In genomic region chr12:8320084-8320713, GRCm38 (mm10) we compare ENCODE assay signal across 8 mouse cellular contexts. TPM values are rescaled to one million over a fixed set of nuclear protein-coding genes. Genes with fewer than 3 reads are reported as not detected.
DNase-seq lines count a peak whose midpoint lies in the region; ATAC-seq and TF ChIP-seq lines count a peak whose summit lies in the region.

No protein-coding gene starts in this region.

- H3K79me2 ChIP-seq in CH12.LX (replicated peaks; ENCODE audit: control insufficient read depth, extremely low read depth, insufficient read depth, poor library complexity, severe bottlenecking), result no peaks in the 10 kb centered on the region

- no peak overlapping the region for H3K4me2 ChIP-seq in CH12.LX (ENCODE audit: insufficient read depth, low read depth, poor library complexity, severe bottlenecking)
- H3K4me2 ChIP-seq in lung, embryonic 16.5 days (ENCODE audit: low read depth, low read length), result no peak overlapping the region

- in situ Hi-C loops in CH12.LX (cut with MboI; ENCODE audit: low pct_ligation_motif_present, low pct_unique_long_range_greater_than_20kb, low sequenced_read_pairs), result loop anchor here (5.0 to 25.0 kb wide), 2 partner anchors 182 to 692 kb away; partner anchors contain the start of gene Rhob

- TF ChIP-seq RAD21 in CH12.LX (IDR thresholded peaks at IDR 0.05; ENCODE audit: low read depth, low read length), result peak; percentile 86

- DNase-seq in CH12.LX (ENCODE audit: extremely low read depth), result peak; percentile 60
- peak; percentile 87 to 90 for DNase-seq in heart, postnatal 36 days
- DNase-seq in layer of hippocampus, adult 18-20 months (ENCODE audit: low spot score in 2 of 2), result peak; percentile 75 to 92
- peak; percentile 78 for DNase-seq in ovary, postnatal 14 days (ENCODE audit: low spot score)
- peak; percentile 52 for DNase-seq in thymus, postnatal 0 days (ENCODE audit: low spot score)

- dilution Hi-C loops in CH12.LX (cut with MboI; ENCODE audit: extremely low pct_ligation_motif_present, extremely low pct_unique_long_range_greater_than_20kb, low sequenced_read_pairs), result no loop called here

- H3K9ac ChIP-seq in CH12.LX (ENCODE audit: insufficient read depth, low read depth), result no peak overlapping the region
- H3K9ac ChIP-seq in lung, embryonic 16.5 days (ENCODE audit: low read length), result no peak overlapping the region

- peaks cover 47 to 96% of the 10 kb centered on the region in 2 experiments for H3K36me3 ChIP-seq in CH12.LX (replicated peaks in 1 of 2; ENCODE audit: control insufficient read depth in 1 of 2, insufficient read depth in 1 of 2, low read length in 1 of 2)
- H3K36me3 ChIP-seq in lung, embryonic 16.5 days (ENCODE audit: control insufficient read depth, insufficient read depth, low read length), result peaks cover 8% of the 10 kb centered on the region; the same call in 1 of the 2 replicates

- intact Hi-C loops in heart, postnatal 36 days (cut with DNase I), result loop anchor here (2.0 to 10.0 kb wide), 2 partner anchors 227 to 315 kb away; no protein-coding TSS in a partner anchor

- 0 out of 2 replicates have a peak, but pooled peaks have one; percentile 53 for ATAC-seq in erythroblast, adult 5-6 weeks (replicated peaks; ENCODE audit: low FRiP score, poor library complexity, severe bottlenecking)
- ATAC-seq in lung, embryonic 16.5 days (ENCODE audit: low read depth), result peak; percentile 61

- TF ChIP-seq POLR2A in CH12.LX (IDR thresholded peaks at IDR 0.05; ENCODE audit: low read depth, low read length), result no peak
- no peak for TF ChIP-seq POLR2A in bone marrow macrophage, adult 2 months (IDR thresholded peaks at IDR 0.05; ENCODE audit: borderline replicate concordance, low read depth, low read length)

- H3K27me3 ChIP-seq in CH12.LX (replicated peaks), result no peaks in the 10 kb centered on the region
- H3K27me3 ChIP-seq in lung, embryonic 16.5 days (ENCODE audit: control insufficient read depth, insufficient read depth, low read depth, low read length), result no peaks in the 10 kb centered on the region

- WGBS in lung, embryonic 16.5 days, result 40% methylated on average over 5 of the region's 5 CpGs

- TF ChIP-seq CTCF in CH12.LX (conservative IDR thresholded peaks at IDR 0.05 in 1 of 2, IDR thresholded peaks at IDR 0.05 in 1 of 2; ENCODE audit: low read depth in 2 of 2, low read length in 2 of 2), result peak; percentile 28 to 88; a peak in 3 of 4 replicates
- TF ChIP-seq CTCF in bone marrow macrophage, adult 2 months (IDR thresholded peaks at IDR 0.05; ENCODE audit: low read depth, low read length), result peak; percentile 72

- H3K4me1 ChIP-seq in CH12.LX (ENCODE audit: control insufficient read depth in 1 of 2, insufficient read depth in 2 of 2), result no peaks in the 10 kb centered on the region
- no peaks in the 10 kb centered on the region for H3K4me1 ChIP-seq in bone marrow macrophage, adult 2 months (ENCODE audit: control insufficient read depth, insufficient read depth, low read length)
- no peaks in the 10 kb centered on the region for H3K4me1 ChIP-seq in lung, embryonic 16.5 days (replicated peaks; ENCODE audit: control insufficient read depth, insufficient read depth, low read length)

- H3K9me3 ChIP-seq in CH12.LX (replicated peaks; ENCODE audit: low read length), result no peaks in the 10 kb centered on the region
- no peaks in the 10 kb centered on the region for H3K9me3 ChIP-seq in lung, embryonic 16.5 days (ENCODE audit: control insufficient read depth, low read length)

- H3K27ac ChIP-seq in CH12.LX (ENCODE audit: insufficient read depth, low read depth), result no peak overlapping the region
- no peak overlapping the region for H3K27ac ChIP-seq in bone marrow macrophage, adult 2 months (ENCODE audit: insufficient read depth, low read depth, low read length)
- H3K27ac ChIP-seq in lung, embryonic 16.5 days (ENCODE audit: low read length), result no peak overlapping the region

- TF ChIP-seq EP300 in CH12.LX (IDR thresholded peaks at IDR 0.05; ENCODE audit: low read length), result no peak

- H3K4me3 ChIP-seq in CH12.LX (replicated peaks in 1 of 3; ENCODE audit: low read depth in 2 of 3, low read length in 2 of 3, poor library complexity in 1 of 3), result no peak overlapping the region
- no peak overlapping the region for H3K4me3 ChIP-seq in bone marrow macrophage, adult 2 months (ENCODE audit: insufficient read depth, low read length)
- H3K4me3 ChIP-seq in lung, embryonic 16.5 days (ENCODE audit: low read length), result no peak overlapping the region

TF ChIP-seq in CH12.LX, 34 proteins besides CTCF, POLR2A, EP300 and RAD21:
- TF ChIP-seq ZC3H11A (IDR thresholded peaks at IDR 0.05; ENCODE audit: low read depth, low read length) (peak; percentile 56), IRF4 (IDR thresholded peaks at IDR 0.05; ENCODE audit: low read depth, low read length) (0 out of 2 replicates have a peak, but pooled peaks have one; percentile 32), SIN3A (IDR thresholded peaks at IDR 0.05; ENCODE audit: low read length) (no peak), SMC3 (IDR thresholded peaks at IDR 0.05; ENCODE audit: low read depth, low read length) (peak; percentile 90)

RNA-seq across cellular contexts. Expression of gene Hs1bp3, which starts 7.0 kb away (rescaled TPM):
- total RNA-seq in CH12.LX (2012; rRNA removed) (4.0 and 4.7 TPM in 2 replicates), CH12.LX (2014; rRNA removed) (2.6 and 2.9 TPM in 2 replicates)
- 8.2 and 10.1 TPM in 2 replicates for polyA plus RNA-seq in CH12.LX (2012; ENCODE audit: insufficient read length, low read depth)
- 29.8 and 33.4 TPM in 2 replicates for polyA plus RNA-seq in bone marrow macrophage, adult 2 months (2012; ENCODE audit: insufficient read depth, insufficient read length, missing spikeins)
- total RNA-seq in erythroblast, adult 5-6 weeks (2015; ENCODE audit: low replicate concordance), result 1.5 TPM in 1 of 2 replicates, not detected in the other
- 1.1 and 1.8 TPM in 2 replicates for total RNA-seq in erythroblast, adult 5-6 weeks (2017; ENCODE audit: low replicate concordance)
- total RNA-seq in heart, postnatal 36 days (2021), result 10 to 100 TPM; 15.9 to 18.0 TPM
- total RNA-seq in layer of hippocampus, adult 18-20 months (2021), result 10 to 100 TPM; 18.2 to 18.3 TPM
- polyA plus RNA-seq in lung, embryonic 16.5 days (2015; fragmentation: Nextera tagmentation; extraction: Ambion mirVana), result 16.4 and 16.9 TPM in 2 replicates
- polyA plus RNA-seq in thymus, postnatal 0 days (2015; fragmentation: Nextera tagmentation; extraction: Ambion mirVana), result 4.8 and 6.2 TPM in 2 replicates

RNA-seq across cellular contexts. Expression of gene Gdf7, which starts 18.4 kb away (rescaled TPM):
- total RNA-seq in CH12.LX (2012; rRNA removed), result not detected in 2 replicates
- not detected in 2 replicates for total RNA-seq in CH12.LX (2014; rRNA removed)
- not detected in 2 replicates for polyA plus RNA-seq in CH12.LX (2012; ENCODE audit: insufficient read length, low read depth)
- not detected in 2 replicates for polyA plus RNA-seq in bone marrow macrophage, adult 2 months (2012; ENCODE audit: insufficient read depth, insufficient read length, missing spikeins)
- not detected in 2 replicates for total RNA-seq in erythroblast, adult 5-6 weeks (2015; ENCODE audit: low replicate concordance)
- total RNA-seq in erythroblast, adult 5-6 weeks (2017; ENCODE audit: low replicate concordance), result not detected in 2 replicates
- under 1 TPM; 0.43 to 0.83 TPM for total RNA-seq in heart, postnatal 36 days (2021)
- total RNA-seq in layer of hippocampus, adult 18-20 months (2021), result under 1 TPM; 0.30 to 0.59 TPM
- polyA plus RNA-seq in lung, embryonic 16.5 days (2015; fragmentation: Nextera tagmentation; extraction: Ambion mirVana), result not detected in 2 replicates
- polyA plus RNA-seq in thymus, postnatal 0 days (2015; fragmentation: Nextera tagmentation; extraction: Ambion mirVana), result 0.09 TPM in 1 of 2 replicates, not detected in the other
